Mouse (Mus musculus) 3T3-L1 (cell line): Measurements from ENCODE around the gene Ecm2.

Source experiments
- DNase-seq: peaks from one replicate; pipeline ENCODE4 v3.0.0-alpha.2; 2015; ENCODE audit warnings: low read depth, low spot score

Ecm2 gene

GRCm38 (mm10) chr13:49507176-49507575 is 2.6 kb downstream of the Ecm2 start:
- no peak for DNase-seq

GRCm38 (mm10) chr13:49518761-49519160 is 14.2 kb downstream of the Ecm2 start:
- DNase-seq = no peak

GRCm38 (mm10) chr13:49526235-49526634 is 21.6 kb downstream of the Ecm2 start:
- DNase-seq = no peak

- no peak for DNase-seq
Measured at GRCm38 (mm10) chr13:49530636-49531035, 26.0 kb downstream of the Ecm2 start.

GRCm38 (mm10) chr13:49536946-49537345 is 32.3 kb downstream of the Ecm2 start:
- no peak for DNase-seq

- no peak for DNase-seq
Measured at GRCm38 (mm10) chr13:49538693-49539092, 34.1 kb downstream of the Ecm2 start.

- DNase-seq = peak; percentile 84
Measured at GRCm38 (mm10) chr13:49544279-49544678, 39.7 kb downstream of the Ecm2 start, which contains the start of gene Aspn. TSS of gene Aspn (plus strand) at chr13:49544443.

GRCm38 (mm10) chr13:49545646-49546045 is 41.0 kb downstream of the Ecm2 start:
- peak; percentile 56 for DNase-seq

GRCm38 (mm10) chr13:49546517-49546916 is 41.9 kb downstream of the Ecm2 start:
- peak; percentile 66 for DNase-seq

GRCm38 (mm10) chr13:49547563-49548150 is 43.0 kb downstream of the Ecm2 start:
- DNase-seq = no peak

- DNase-seq = peak; percentile 94
Measured at GRCm38 (mm10) chr13:49549616-49550015, 45.0 kb downstream of the Ecm2 start.

GRCm38 (mm10) chr13:49554519-49554918 is 49.9 kb downstream of the Ecm2 start:
- no peak for DNase-seq

GRCm38 (mm10) chr13:49556203-49556602 is 51.6 kb downstream of the Ecm2 start:
- DNase-seq = peak; percentile 63

GRCm38 (mm10) chr13:49556924-49557323 is 52.3 kb downstream of the Ecm2 start:
- DNase-seq = peak; percentile 69

GRCm38 (mm10) chr13:49559185-49559584 is 54.6 kb downstream of the Ecm2 start:
- peak; percentile 66 for DNase-seq

GRCm38 (mm10) chr13:49560886-49561285 is 56.3 kb downstream of the Ecm2 start:
- DNase-seq = peak; percentile 44

GRCm38 (mm10) chr13:49564347-49564746 is 59.7 kb downstream of the Ecm2 start:
- no peak for DNase-seq

GRCm38 (mm10) chr13:49570371-49570770 is 65.8 kb downstream of the Ecm2 start:
- DNase-seq = no peak

GRCm38 (mm10) chr13:49571418-49571817 is 66.8 kb downstream of the Ecm2 start:
- no peak for DNase-seq

- peak; percentile 96 for DNase-seq
Measured at GRCm38 (mm10) chr13:49581541-49582530, 77.2 kb downstream of the Ecm2 start, which contains the start of gene Omd. TSS of gene Omd (plus strand) at chr13:49582462.
